Mouse (Mus musculus): Measurements from ENCODE around the gene Ctcf. TPM values are rescaled to one million over a fixed set of nuclear protein-coding genes. Genes with fewer than 3 reads are reported as not detected.

Gene Ctcf
- total RNA-seq, 2 experiments from 2014 or later = 63.7 to 68.5 TPM

DNA sequence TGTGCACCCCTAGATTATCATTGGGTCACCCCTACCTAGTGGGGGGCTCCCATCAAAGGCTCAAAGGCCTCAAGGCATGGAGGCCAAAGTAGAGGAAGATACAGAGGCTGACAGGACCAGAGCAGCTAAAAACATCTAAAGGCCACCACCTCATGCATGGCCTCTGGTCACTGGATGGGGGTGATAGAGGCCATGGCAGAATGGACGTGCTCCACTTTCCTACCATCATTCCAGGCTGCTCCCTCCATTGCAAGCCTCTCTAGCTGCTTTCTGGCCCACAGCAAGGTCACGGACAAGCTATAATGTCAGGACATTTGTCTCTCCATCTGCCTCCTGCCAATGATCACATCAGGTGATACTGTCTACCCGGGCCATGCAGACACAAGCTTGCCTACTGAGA, 75.9 kb downstream of the Ctcf start:
- DNase-seq (ENCODE audit: low spot score in 2 of 2) = no peak
- intact Hi-C loops (cut with DNase I) = loop anchor here (5.0 kb wide), 2 partner anchors 115 to 145 kb away; partner anchors contain the start of genes Ranbp10, Thap11 and Tsnaxip1

- peak; percentile 79 to 85 for DNase-seq (ENCODE audit: low spot score in 2 of 2)
- intact Hi-C loops (cut with DNase I) = loop anchor here (5.0 kb wide), 2 partner anchors 113 to 143 kb away; partner anchors contain the start of genes Ranbp10, Thap11 and Tsnaxip1
Observed at GRCm38 (mm10) chr8:105714139-105714538, 77.8 kb downstream of the Ctcf start.

DNA sequence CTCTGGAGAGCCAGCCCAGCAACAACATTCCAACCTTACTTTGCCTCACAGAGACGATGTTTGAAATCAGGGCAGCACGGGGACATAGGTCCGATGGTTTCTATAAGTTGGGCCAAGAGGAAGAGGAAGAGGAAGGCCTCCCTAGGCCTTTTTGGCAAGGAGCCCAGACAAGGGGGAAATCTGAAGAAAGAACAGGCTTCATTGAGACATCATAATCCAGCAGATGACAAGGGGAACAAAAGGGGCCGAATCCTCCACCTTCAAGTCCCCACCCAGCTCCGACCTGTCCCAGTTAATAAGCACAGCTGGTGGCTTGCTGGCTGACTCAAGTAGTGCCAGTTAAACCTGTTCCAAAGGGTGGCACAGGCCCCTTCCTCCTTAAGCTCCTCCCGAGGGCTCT, 78.7 kb downstream of the Ctcf start:
- DNase-seq (ENCODE audit: low spot score in 2 of 2) = no peak
- intact Hi-C loops (cut with DNase I) = loop anchor here (1.0 kb wide), 1 partner anchor 215 kb away; no protein-coding TSS in a partner anchor

- intact Hi-C loops (cut with DNase I) = no loop called here
Observed at GRCm38 (mm10) chr8:105716302-105716945, 80.1 kb downstream of the Ctcf start.

GRCm38 (mm10) chr8:105719637-105720036, 83.3 kb downstream of the Ctcf start:
- intact Hi-C loops (cut with DNase I) = no loop called here
- DNase-seq (ENCODE audit: low spot score in 2 of 2) = no peak

More at GRCm38 (mm10) chr8:105716302-105716945, 80.1 kb downstream of the Ctcf start:
- no peak for DNase-seq (ENCODE audit: low spot score in 2 of 2)

GRCm38 (mm10) chr8:105722861-105723260, 86.5 kb downstream of the Ctcf start:
- no peak for DNase-seq (ENCODE audit: low spot score in 2 of 2)
- intact Hi-C loops (cut with DNase I) = no loop called here

DNA sequence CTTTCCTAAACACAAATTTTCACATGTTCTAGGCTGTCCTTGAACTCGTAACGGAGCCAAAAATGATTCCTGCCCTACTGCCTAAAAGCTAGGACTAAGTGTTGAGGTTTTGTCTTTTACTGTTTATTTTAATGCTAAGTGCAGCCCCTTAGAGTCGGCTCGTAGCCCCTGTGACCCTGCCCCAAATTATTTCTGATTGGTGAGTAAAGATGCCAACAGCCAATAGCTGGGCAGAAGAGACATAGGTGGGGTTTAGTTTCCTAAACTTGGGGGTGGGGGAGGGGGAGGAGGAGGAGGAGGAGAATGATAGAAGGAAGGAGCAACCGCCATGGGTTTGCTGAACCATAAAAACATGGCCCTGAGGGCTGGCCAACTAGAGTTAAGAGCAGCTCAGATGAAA, 89.4 kb downstream of the Ctcf start:
- no peak for DNase-seq (ENCODE audit: low spot score in 2 of 2)
- intact Hi-C loops (cut with DNase I) = no loop called here

- DNase-seq (ENCODE audit: low spot score in 2 of 2) = no peak
- intact Hi-C loops (cut with DNase I) = no loop called here
Observed at GRCm38 (mm10) chr8:105727397-105728124, 91.2 kb downstream of the Ctcf start.

DNA sequence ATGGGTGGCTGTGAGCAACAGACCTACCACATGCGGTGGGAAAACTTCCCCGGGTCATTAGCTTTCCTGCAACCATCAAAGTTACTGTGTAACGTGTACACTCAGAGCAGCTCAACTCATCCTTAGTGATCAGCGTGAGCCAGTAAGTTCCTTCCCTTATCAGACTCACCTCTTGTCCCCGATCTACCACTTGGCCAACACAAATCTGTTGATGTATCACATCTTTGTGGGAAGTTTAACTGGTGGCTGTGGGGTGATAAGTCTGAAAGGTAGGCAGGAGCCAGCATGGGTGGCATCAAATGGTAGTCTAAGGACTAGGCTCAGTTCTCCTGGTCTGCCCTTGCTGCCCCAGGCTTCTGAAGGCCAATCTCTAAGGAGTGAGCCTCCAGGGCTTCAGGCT, 95.8 kb downstream of the Ctcf start:
- intact Hi-C loops (cut with DNase I) = no loop called here
- no peak for DNase-seq (ENCODE audit: low spot score in 2 of 2)

Small RNA genes within 50 kb of the gene (microRNA-seq; reads per million reads assigned to microRNA genes)
- 0.50 to 4.0 reads per million in 2 experiments for gene Mir1966

Other genes with a start within 250 kb of the Ctcf start
- not detected for gene Kctd19, start 223.1 kb upstream of the Ctcf start, total RNA-seq (2021)
- gene Lrrc36, start 223.0 kb upstream of the Ctcf start, total RNA-seq (2021) = under 1 TPM; 0.28 to 0.41 TPM
- 10 to 100 TPM; 30.1 to 37.5 TPM for gene Tppp3, start 165.0 kb upstream of the Ctcf start, total RNA-seq (2021)
- gene Zdhhc1, start 139.7 kb upstream of the Ctcf start, total RNA-seq (2021) = 10 to 100 TPM; 34.9 to 35.6 TPM
- not detected for gene Hsd11b2, start 117.8 kb upstream of the Ctcf start, total RNA-seq (2021)
- gene Atp6v0d1, start 70.5 kb upstream of the Ctcf start, total RNA-seq (2021) = 100 to 1,000 TPM; 317 to 340 TPM
- gene Ripor1, start 31.3 kb upstream of the Ctcf start, total RNA-seq (2021) = 10 to 100 TPM; 77.0 to 81.5 TPM
- gene Agrp, start 825 bp downstream of the Ctcf start, total RNA-seq (2021) = not detected
- gene Carmil2, start 49.7 kb downstream of the Ctcf start, total RNA-seq (2021) = 10 to 100 TPM; 58.0 to 61.9 TPM
- gene Acd, start 64.5 kb downstream of the Ctcf start, total RNA-seq (2021) = 10 to 100 TPM; 44.5 to 51.9 TPM
- 10 to 100 TPM; 41.2 to 46.6 TPM for gene Pard6a, start 64.6 kb downstream of the Ctcf start, total RNA-seq (2021)
- gene 4933405L10Rik, start 71.1 kb downstream of the Ctcf start, total RNA-seq (2021) = under 1 TPM; 0.53 to 0.60 TPM
- gene Enkd1, start 71.6 kb downstream of the Ctcf start, total RNA-seq (2021) = 1 to 10 TPM; 8.7 to 9.8 TPM
- 10 to 100 TPM; 22.0 to 25.5 TPM for gene Gfod2, start 122.1 kb downstream of the Ctcf start, total RNA-seq (2021)
- 10 to 100 TPM; 24.4 to 25.8 TPM for gene Ranbp10, start 190.8 kb downstream of the Ctcf start, total RNA-seq (2021)
- not detected for gene Tsnaxip1, start 191.2 kb downstream of the Ctcf start, total RNA-seq (2021)
- 10 to 100 TPM; 14.0 to 16.6 TPM for gene Cenpt, start 216.7 kb downstream of the Ctcf start, total RNA-seq (2021)
- 10 to 100 TPM; 40.0 to 40.4 TPM for gene Thap11, start 218.6 kb downstream of the Ctcf start, total RNA-seq (2021)
- 10 to 100 TPM; 21.8 to 32.1 TPM for gene Nutf2, start 224.0 kb downstream of the Ctcf start, total RNA-seq (2021)
- 10 to 100 TPM; 58.1 to 62.9 TPM for gene Edc4, start 244.3 kb downstream of the Ctcf start, total RNA-seq (2021)

Data from left cerebral cortex, postnatal 25 days (tissue).